Mouse (Mus musculus): Measurements from ENCODE around the gene Etv6. TPM values are rescaled to one million over a fixed set of nuclear protein-coding genes. Genes with fewer than 3 reads are reported as not detected.
A peak's percentile ranks its signal among the peaks of the same experiment; 100 is the strongest.

Gene Etv6
- polyA plus RNA-seq, 1 experiment from 2014 or later, result 12.6 TPM

GRCm38 (mm10) chr6:134259913-134260312, 224.4 kb downstream of the Etv6 start:
- 93% methylated on average over 8 of the region's 8 CpGs for whole genome bisulfite sequencing
- H3K27me3 ChIP-seq (ENCODE audit: control insufficient read depth, insufficient read depth, low read depth, low read length), result no peaks in the 10 kb centered on the region
- H3K9ac ChIP-seq (ENCODE audit: low read length), result no peak overlapping the region
- no peaks in the 10 kb centered on the region for H3K9me3 ChIP-seq (ENCODE audit: control insufficient read depth, low read length)
- peaks cover 16% of the 10 kb centered on the region for H3K4me1 ChIP-seq (replicated peaks; ENCODE audit: control insufficient read depth, insufficient read depth, low read length)
- peaks cover 19% of the 10 kb centered on the region for H3K36me3 ChIP-seq (ENCODE audit: control insufficient read depth, insufficient read depth, low read length)
- no peak for ATAC-seq (ENCODE audit: low read depth)
- no peak overlapping the region for H3K4me2 ChIP-seq (ENCODE audit: low read depth, low read length)
- no peak overlapping the region for H3K27ac ChIP-seq (ENCODE audit: low read length)
- no peak overlapping the region for H3K4me3 ChIP-seq (ENCODE audit: low read length)

GRCm38 (mm10) chr6:134261904-134262303, 226.4 kb downstream of the Etv6 start:
- Histone ChIP-seq H3K4me3 (ENCODE audit: low read length) (no peak overlapping the region), H3K36me3 (ENCODE audit: control insufficient read depth, insufficient read depth, low read length) (peaks cover 31% of the 10 kb centered on the region), H3K4me1 (replicated peaks; ENCODE audit: control insufficient read depth, insufficient read depth, low read length) (peaks cover 6% of the 10 kb centered on the region; the same call in 1 of the 2 replicates), H3K9me3 (ENCODE audit: control insufficient read depth, low read length) (no peaks in the 10 kb centered on the region), H3K27me3 (ENCODE audit: control insufficient read depth, insufficient read depth, low read depth, low read length) (no peaks in the 10 kb centered on the region), H3K27ac (ENCODE audit: low read length) (peak overlapping the region; percentile 56), H3K4me2 (ENCODE audit: low read depth, low read length) (no peak overlapping the region), H3K9ac (ENCODE audit: low read length) (no peak overlapping the region)
- 61% methylated on average over 3 of the region's 3 CpGs for WGBS
- ATAC-seq (ENCODE audit: low read depth), result 0 out of 2 replicates have a peak, but pooled peaks have one; percentile 26

- H3K4me3 ChIP-seq (ENCODE audit: low read length), result no peak overlapping the region
- H3K27ac ChIP-seq (ENCODE audit: low read length), result peak overlapping the region; percentile 56
- peaks cover 34% of the 10 kb centered on the region for H3K36me3 ChIP-seq (ENCODE audit: control insufficient read depth, insufficient read depth, low read length)
- H3K9me3 ChIP-seq (ENCODE audit: control insufficient read depth, low read length), result no peaks in the 10 kb centered on the region
- peaks cover 6% of the 10 kb centered on the region; the same call in 1 of the 2 replicates for H3K4me1 ChIP-seq (replicated peaks; ENCODE audit: control insufficient read depth, insufficient read depth, low read length)
- ATAC-seq (ENCODE audit: low read depth), result no peak
- H3K9ac ChIP-seq (ENCODE audit: low read length), result no peak overlapping the region
- H3K27me3 ChIP-seq (ENCODE audit: control insufficient read depth, insufficient read depth, low read depth, low read length), result no peaks in the 10 kb centered on the region
- no peak overlapping the region for H3K4me2 ChIP-seq (ENCODE audit: low read depth, low read length)
- 60% methylated on average over 4 of the region's 4 CpGs for WGBS
Measured at GRCm38 (mm10) chr6:134262383-134262782, 226.9 kb downstream of the Etv6 start.

- ATAC-seq (ENCODE audit: low read depth), result peak; percentile 26; the same call in 1 of the 2 replicates
- peaks cover 41% of the 10 kb centered on the region for H3K36me3 ChIP-seq (ENCODE audit: control insufficient read depth, insufficient read depth, low read length)
Measured at GRCm38 (mm10) chr6:134262911-134263607, 227.6 kb downstream of the Etv6 start.

GRCm38 (mm10) chr6:134273884-134274283, 238.4 kb downstream of the Etv6 start:
- Histone ChIP-seq H3K36me3 (ENCODE audit: control insufficient read depth, insufficient read depth, low read length) (peaks cover 2% of the 10 kb centered on the region; the same call in 1 of the 2 replicates), H3K9me3 (ENCODE audit: control insufficient read depth, low read length) (no peaks in the 10 kb centered on the region), H3K27me3 (ENCODE audit: control insufficient read depth, insufficient read depth, low read depth, low read length) (no peaks in the 10 kb centered on the region), H3K4me1 (replicated peaks; ENCODE audit: control insufficient read depth, insufficient read depth, low read length) (no peaks in the 10 kb centered on the region), H3K4me3 (ENCODE audit: low read length) (no peak overlapping the region), H3K9ac (ENCODE audit: low read length) (no peak overlapping the region), H3K4me2 (ENCODE audit: low read depth, low read length) (no peak overlapping the region), H3K27ac (ENCODE audit: low read length) (no peak overlapping the region)
- WGBS, result 75% methylated on average over 2 of the region's 2 CpGs
- no peak for ATAC-seq (ENCODE audit: low read depth)

More at GRCm38 (mm10) chr6:134262911-134263607, 227.6 kb downstream of the Etv6 start:
- no peak overlapping the region for H3K9ac ChIP-seq (ENCODE audit: low read length)
- WGBS, result 50% methylated on average over 6 of the region's 6 CpGs
- H3K4me3 ChIP-seq (ENCODE audit: low read length), result no peak overlapping the region
- peaks cover 6% of the 10 kb centered on the region; the same call in 1 of the 2 replicates for H3K4me1 ChIP-seq (replicated peaks; ENCODE audit: control insufficient read depth, insufficient read depth, low read length)
- H3K9me3 ChIP-seq (ENCODE audit: control insufficient read depth, low read length), result no peaks in the 10 kb centered on the region
- H3K4me2 ChIP-seq (ENCODE audit: low read depth, low read length), result no peak overlapping the region
- H3K27ac ChIP-seq (ENCODE audit: low read length), result no peak overlapping the region; the same call in 1 of the 2 replicates
- no peaks in the 10 kb centered on the region for H3K27me3 ChIP-seq (ENCODE audit: control insufficient read depth, insufficient read depth, low read depth, low read length)

GRCm38 (mm10) chr6:134276954-134277353, 241.5 kb downstream of the Etv6 start:
- Histone ChIP-seq H3K27ac (ENCODE audit: low read length) (no peak overlapping the region), H3K4me2 (ENCODE audit: low read depth, low read length) (no peak overlapping the region), H3K4me3 (ENCODE audit: low read length) (no peak overlapping the region), H3K4me1 (replicated peaks; ENCODE audit: control insufficient read depth, insufficient read depth, low read length) (no peaks in the 10 kb centered on the region), H3K27me3 (ENCODE audit: control insufficient read depth, insufficient read depth, low read depth, low read length) (no peaks in the 10 kb centered on the region), H3K36me3 (ENCODE audit: control insufficient read depth, insufficient read depth, low read length) (no peaks in the 10 kb centered on the region), H3K9me3 (ENCODE audit: control insufficient read depth, low read length) (no peaks in the 10 kb centered on the region), H3K9ac (ENCODE audit: low read length) (no peak overlapping the region)
- WGBS, result 71% methylated on average over 2 of the region's 2 CpGs
- no peak for ATAC-seq (ENCODE audit: low read depth)

GRCm38 (mm10) chr6:134282095-134282494, 246.6 kb downstream of the Etv6 start:
- no peak for ATAC-seq (ENCODE audit: low read depth)
- H3K4me3 ChIP-seq (ENCODE audit: low read length), result no peak overlapping the region
- no peak overlapping the region for H3K9ac ChIP-seq (ENCODE audit: low read length)
- no peak overlapping the region for H3K27ac ChIP-seq (ENCODE audit: low read length)
- no peaks in the 10 kb centered on the region for H3K27me3 ChIP-seq (ENCODE audit: control insufficient read depth, insufficient read depth, low read depth, low read length)
- no peaks in the 10 kb centered on the region for H3K4me1 ChIP-seq (replicated peaks; ENCODE audit: control insufficient read depth, insufficient read depth, low read length)
- H3K36me3 ChIP-seq (ENCODE audit: control insufficient read depth, insufficient read depth, low read length), result no peaks in the 10 kb centered on the region
- no peak overlapping the region for H3K4me2 ChIP-seq (ENCODE audit: low read depth, low read length)
- WGBS, result 71% methylated on average over 3 of the region's 3 CpGs
- no peaks in the 10 kb centered on the region for H3K9me3 ChIP-seq (ENCODE audit: control insufficient read depth, low read length)

- Histone ChIP-seq H3K9me3 (ENCODE audit: control insufficient read depth, low read length) (no peaks in the 10 kb centered on the region), H3K9ac (ENCODE audit: low read length) (no peak overlapping the region), H3K4me3 (ENCODE audit: low read length) (no peak overlapping the region), H3K4me1 (replicated peaks; ENCODE audit: control insufficient read depth, insufficient read depth, low read length) (no peaks in the 10 kb centered on the region; the same call in 1 of the 2 replicates), H3K36me3 (ENCODE audit: control insufficient read depth, insufficient read depth, low read length) (no peaks in the 10 kb centered on the region), H3K27ac (ENCODE audit: low read length) (no peak overlapping the region), H3K27me3 (ENCODE audit: control insufficient read depth, insufficient read depth, low read depth, low read length) (no peaks in the 10 kb centered on the region), H3K4me2 (ENCODE audit: low read depth, low read length) (no peak overlapping the region)
- no peak for ATAC-seq (ENCODE audit: low read depth)
- 84% methylated on average over 3 of the region's 3 CpGs for whole genome bisulfite sequencing
Measured at GRCm38 (mm10) chr6:134291823-134292222, 256.3 kb downstream of the Etv6 start.

GRCm38 (mm10) chr6:134292404-134292803, 256.9 kb downstream of the Etv6 start:
- H3K27ac ChIP-seq (ENCODE audit: low read length), result no peak overlapping the region
- no peaks in the 10 kb centered on the region for H3K9me3 ChIP-seq (ENCODE audit: control insufficient read depth, low read length)
- no peak overlapping the region for H3K4me2 ChIP-seq (ENCODE audit: low read depth, low read length)
- no peaks in the 10 kb centered on the region; the same call in 1 of the 2 replicates for H3K4me1 ChIP-seq (replicated peaks; ENCODE audit: control insufficient read depth, insufficient read depth, low read length)
- no peak for ATAC-seq (ENCODE audit: low read depth)
- 61% methylated on average over 5 of the region's 5 CpGs for WGBS
- H3K4me3 ChIP-seq (ENCODE audit: low read length), result no peak overlapping the region
- no peaks in the 10 kb centered on the region for H3K36me3 ChIP-seq (ENCODE audit: control insufficient read depth, insufficient read depth, low read length)
- H3K9ac ChIP-seq (ENCODE audit: low read length), result no peak overlapping the region
- no peaks in the 10 kb centered on the region for H3K27me3 ChIP-seq (ENCODE audit: control insufficient read depth, insufficient read depth, low read depth, low read length)
